Mouse (Mus musculus) hindbrain, embryonic 11.5 days (tissue): ENCODE data around the gene Adam1a. TPM values are rescaled to one million over a fixed set of nuclear protein-coding genes. Genes with fewer than 3 reads are reported as not detected.

ENCODE experiments used
- ATAC-seq: fragments of 200-750 bp; cut with Nextera tagmentation; 2 replicates; pipeline ENCODE4 v1.8.0; 2017; ENCODE audit warnings: mild to moderate bottlenecking, moderate TSS enrichment, moderate library complexity; ENCODE audit not compliant: low FRiP score
- DNase-seq: peaks from one replicate; pipeline ENCODE4 v3.0.0-alpha.2; 2015; ENCODE audit warnings: low spot score
- H3K27ac ChIP-seq: fragments of 300-500 bp; sonication (generic); 2 replicates; pipeline ENCODE4 v1.5.1; 2014; ENCODE audit warnings: mild to moderate bottlenecking, low read depth, low read length
- H3K27me3 ChIP-seq: fragments of 300-500 bp; sonication (generic); 2 replicates; pipeline ENCODE4 v1.6.1; 2014; ENCODE audit warnings: mild to moderate bottlenecking, low read length, moderate library complexity, mixed read lengths; ENCODE audit not compliant: control insufficient read depth, insufficient read depth
- H3K36me3 ChIP-seq: fragments of 300-500 bp; sonication (generic); 2 replicates; pipeline ENCODE4 v1.6.1; 2014; ENCODE audit warnings: mild to moderate bottlenecking, low read length, moderate library complexity, mixed read lengths; ENCODE audit not compliant: control insufficient read depth, insufficient read depth
- H3K4me1 ChIP-seq: fragments of 300-500 bp; sonication (generic); replicated peaks from 2 replicates; pipeline ENCODE4 v1.6.1; 2014; ENCODE audit warnings: low read length, mixed read lengths; ENCODE audit not compliant: control insufficient read depth, insufficient read depth
- H3K4me2 ChIP-seq: fragments of 300-500 bp; sonication (generic); replicated peaks from 2 replicates; pipeline ENCODE4 v1.6.1; 2014; ENCODE audit warnings: mild to moderate bottlenecking, low read depth, low read length
- H3K4me3 ChIP-seq: fragments of 300-500 bp; sonication (generic); 2 replicates; pipeline ENCODE4 v1.5.1; 2014; ENCODE audit warnings: low read depth, low read length
- H3K9ac ChIP-seq: fragments of 300-500 bp; sonication (generic); 2 replicates; pipeline ENCODE4 v1.6.1; 2014; ENCODE audit warnings: low read depth, low read length
- H3K9me3 ChIP-seq: fragments of 300-500 bp; sonication (generic); 2 replicates; pipeline ENCODE4 v1.6.1; 2016; ENCODE audit warnings: low read length; ENCODE audit not compliant: control insufficient read depth
- WGBS: fragments of 180-500 bp; shearing (Covaris S2); extraction: QIAGEN DNeasy Blood & Tissue Kit; methylation state at CpG from one replicate; pipeline ENCODE4 v1.1.7; 2014; 5-methylcytosine and 5-hydroxymethylcytosine counted together
- polyA plus RNA-seq: library from polyadenylated mRNA; unstranded; fragments of >200 nt; fragmentation: Nextera tagmentation; extraction: Ambion mirVana; gene quantifications from 2 replicates; pipeline ENCODE4 v1.2.1, GENCODE M21; 2014

Adam1a gene
- 2.1 and 3.8 TPM in 2 replicates for polyA plus RNA-seq

DNA sequence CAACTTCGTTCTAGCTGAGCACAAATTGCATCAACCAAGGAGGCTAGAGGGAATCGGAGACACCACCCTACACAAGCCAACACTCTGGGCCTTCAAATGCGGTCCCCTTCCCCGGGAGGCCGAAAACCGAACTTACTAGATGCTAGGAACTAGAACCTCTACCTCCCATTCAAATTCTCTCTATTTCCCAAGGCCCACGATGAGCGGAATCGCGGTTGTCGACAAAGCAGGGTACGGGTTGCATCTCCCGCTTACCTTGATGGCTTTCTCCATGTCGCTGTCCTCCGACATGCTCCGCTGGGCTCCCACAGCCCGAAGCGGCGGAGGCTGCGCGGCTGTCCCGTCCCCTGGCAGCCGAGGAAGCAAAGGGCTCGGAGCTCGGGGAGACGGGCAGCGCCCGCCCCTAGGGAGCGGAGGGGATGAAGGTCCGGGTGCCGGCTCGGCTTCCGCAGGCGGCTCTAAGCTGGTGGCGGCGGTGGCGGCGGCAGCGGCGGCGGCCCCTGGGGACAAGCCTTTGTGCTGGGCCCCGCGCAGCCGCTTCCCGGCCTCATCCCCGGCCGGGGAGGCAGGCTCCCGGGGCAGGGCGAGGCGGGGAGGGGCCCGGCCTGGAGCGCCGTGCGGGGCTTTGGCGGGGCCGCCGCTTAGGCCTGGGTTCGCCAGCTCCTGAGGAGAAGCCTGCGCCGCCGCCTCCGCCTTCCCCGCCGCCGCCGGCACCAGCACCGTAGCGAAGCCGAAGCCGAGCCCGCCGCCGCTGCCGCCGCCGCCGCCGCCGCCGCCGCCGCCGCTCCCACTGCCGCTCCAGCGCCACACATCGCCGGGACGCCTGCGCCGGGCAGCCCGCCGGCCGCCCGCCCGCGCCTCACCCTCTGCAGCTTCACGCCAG lies at the start of gene Adam1a, which contains the start of gene Gm42878:
Gene Adam1a, minus strand, starts transcription at position 573 of the 883 bp plus-strand sequence.
Gene Gm42878, minus strand, starts transcription at position 573 of the 883 bp plus-strand sequence.
- DNase-seq: peak; percentile 66
- Histone ChIP-seq H3K9me3 (no peaks in the 10 kb centered on the region), H3K4me1 (peaks cover 4% of the 10 kb centered on the region; the same call in 1 of the 2 replicates), H3K9ac (peak within 1 kb of the TSS; percentile 90), H3K36me3 (no peaks in the 10 kb centered on the region), H3K4me3 (peak within 1 kb of the TSS; percentile 100), H3K4me2 (peak within 1 kb of the TSS; percentile 83), H3K27me3 (no peaks in the 10 kb centered on the region), H3K27ac (peak within 1 kb of the TSS; percentile 96)
- 1% methylated on average over 45 of the region's 97 CpGs for WGBS
- ATAC-seq: peak; percentile 33

- H3K27me3 ChIP-seq: no peaks in the 10 kb centered on the region
- 85% methylated on average over 6 of the region's 6 CpGs for WGBS
Observed at GRCm38 (mm10) chr5:121594714-121595313, 49.5 kb upstream of the Adam1a start.

GRCm38 (mm10) chr5:121593451-121594401 lies 48.4 kb upstream of the Adam1a start, which contains the start of gene Aldh2:
Gene Aldh2, minus strand, starts transcription at chr5:121593824.
- ATAC-seq: peak; percentile 83

More at GRCm38 (mm10) chr5:121594714-121595313, 49.5 kb upstream of the Adam1a start:
- ATAC-seq (no peak), DNase-seq (no peak)
- Histone ChIP-seq H3K4me3 (no peak overlapping the region), H3K36me3 (no peaks in the 10 kb centered on the region), H3K4me2 (no peak overlapping the region; the same call in 1 of the 2 replicates), H3K27ac (no peak overlapping the region), H3K9me3 (no peaks in the 10 kb centered on the region), H3K9ac (no peak overlapping the region), H3K4me1 (no peaks in the 10 kb centered on the region)

GRCm38 (mm10) chr5:121592816-121593407 lies 47.6 kb upstream of the Adam1a start:
- no peaks in the 10 kb centered on the region for H3K36me3 ChIP-seq
- no peaks in the 10 kb centered on the region for H3K4me1 ChIP-seq
- peak overlapping the region; percentile 70 for H3K4me3 ChIP-seq
- peak overlapping the region; percentile 75 for H3K9ac ChIP-seq
- DNase-seq (no peak), ATAC-seq (peak; percentile 43)
- H3K27ac ChIP-seq: no peak overlapping the region
- WGBS: 6% methylated on average over 27 of the region's 33 CpGs
- H3K27me3 ChIP-seq: no peaks in the 10 kb centered on the region
- peak overlapping the region; percentile 99 for H3K4me2 ChIP-seq
- no peaks in the 10 kb centered on the region for H3K9me3 ChIP-seq

More at GRCm38 (mm10) chr5:121593451-121594401, 48.4 kb upstream of the Adam1a start, which contains the start of gene Aldh2:
- Histone ChIP-seq H3K36me3 (no peaks in the 10 kb centered on the region), H3K27me3 (no peaks in the 10 kb centered on the region), H3K27ac (peak within 1 kb of the TSS; percentile 58; the same call in 1 of the 2 replicates), H3K4me1 (no peaks in the 10 kb centered on the region), H3K4me2 (peak within 1 kb of the TSS; percentile 99), H3K4me3 (peak within 1 kb of the TSS; percentile 70), H3K9ac (peak within 1 kb of the TSS; percentile 75), H3K9me3 (no peaks in the 10 kb centered on the region)
- peak; percentile 87 for DNase-seq
- WGBS: 5% methylated on average over 46 of the region's 47 CpGs

DNA sequence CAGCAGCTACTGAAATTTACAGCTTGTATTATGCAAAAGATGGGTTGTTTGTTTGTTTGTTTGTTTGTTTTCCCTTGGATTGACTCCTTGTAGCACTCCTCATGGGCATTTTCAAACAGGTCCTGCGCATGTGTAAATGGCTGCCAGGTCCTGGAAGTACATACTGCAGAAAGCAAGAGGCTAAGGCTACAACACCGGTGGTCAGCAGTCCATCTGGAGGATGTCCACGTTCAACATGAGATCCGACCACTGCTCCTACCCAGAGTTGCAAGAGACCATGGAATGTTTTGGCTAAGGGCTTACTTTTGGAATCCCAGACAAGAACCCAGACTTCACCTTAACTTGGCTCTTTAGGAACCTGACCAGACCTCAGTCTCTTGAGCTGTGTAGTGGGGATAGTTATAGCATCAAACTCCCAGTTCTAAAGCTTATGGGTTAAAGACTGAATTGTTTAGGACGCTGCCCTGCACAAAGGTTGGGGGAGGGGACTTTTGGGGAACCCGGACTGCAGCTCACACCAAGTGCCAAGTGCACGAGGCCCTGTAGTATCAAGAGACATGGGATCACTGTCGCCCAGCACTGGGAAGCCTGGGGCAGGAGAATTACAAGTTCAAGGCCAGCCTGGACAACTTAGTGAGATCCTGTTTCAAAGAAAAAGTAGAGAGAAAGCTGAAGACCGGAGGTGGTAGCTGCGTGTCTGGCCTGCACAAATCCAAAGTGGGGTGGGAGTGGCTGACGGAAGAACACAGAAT lies 47.0 kb upstream of the Adam1a start:
- H3K4me2 ChIP-seq: peak overlapping the region; percentile 99; the same call in 1 of the 2 replicates
- ATAC-seq (no peak), DNase-seq (no peak)
- no peaks in the 10 kb centered on the region for H3K36me3 ChIP-seq
- no peaks in the 10 kb centered on the region for H3K27me3 ChIP-seq
- no peak overlapping the region for H3K9ac ChIP-seq
- H3K4me1 ChIP-seq: no peaks in the 10 kb centered on the region
- 62% methylated on average over 11 of the region's 11 CpGs for WGBS
- no peaks in the 10 kb centered on the region for H3K9me3 ChIP-seq
- peak overlapping the region; percentile 70; the same call in 1 of the 2 replicates for H3K4me3 ChIP-seq
- H3K27ac ChIP-seq: no peak overlapping the region

GRCm38 (mm10) chr5:121591417-121592063 lies 46.3 kb upstream of the Adam1a start:
- Histone ChIP-seq H3K27ac (no peak overlapping the region), H3K4me3 (no peak overlapping the region), H3K9ac (no peak overlapping the region), H3K4me1 (no peaks in the 10 kb centered on the region), H3K27me3 (no peaks in the 10 kb centered on the region), H3K9me3 (no peaks in the 10 kb centered on the region), H3K4me2 (no peak overlapping the region), H3K36me3 (no peaks in the 10 kb centered on the region)
- DNase-seq: no peak
- 86% methylated on average over 11 of the region's 11 CpGs for WGBS
- ATAC-seq: no peak

- no peak overlapping the region for H3K4me2 ChIP-seq
- no peaks in the 10 kb centered on the region for H3K4me1 ChIP-seq
- H3K9ac ChIP-seq: no peak overlapping the region
- H3K27me3 ChIP-seq: no peaks in the 10 kb centered on the region
- no peak overlapping the region for H3K27ac ChIP-seq
- no peaks in the 10 kb centered on the region for H3K36me3 ChIP-seq
- H3K9me3 ChIP-seq: no peaks in the 10 kb centered on the region
- ATAC-seq (no peak), DNase-seq (no peak)
- H3K4me3 ChIP-seq: no peak overlapping the region
- WGBS: 81% methylated on average over 6 of the region's 6 CpGs
Observed at GRCm38 (mm10) chr5:121589928-121590327, 44.6 kb upstream of the Adam1a start.
